Mouse (Mus musculus) liver, embryonic 14.5 days (tissue): ENCODE measurements around the gene Fads1.
A peak's percentile ranks its signal among the peaks of the same experiment; 100 is the strongest.

Source experiments
- CTCF ChIP-seq: IDR thresholded peaks from 2 replicates; pipeline ENCODE4 v1.5.1; 2016; ENCODE audit warnings: antibody characterized with exemption, low read depth, control low read depth
- EP300 ChIP-seq: IDR thresholded peaks from 2 replicates; pipeline ENCODE4 v1.6.1; 2016; ENCODE audit warnings: antibody characterized with exemption, low read depth

DNA sequence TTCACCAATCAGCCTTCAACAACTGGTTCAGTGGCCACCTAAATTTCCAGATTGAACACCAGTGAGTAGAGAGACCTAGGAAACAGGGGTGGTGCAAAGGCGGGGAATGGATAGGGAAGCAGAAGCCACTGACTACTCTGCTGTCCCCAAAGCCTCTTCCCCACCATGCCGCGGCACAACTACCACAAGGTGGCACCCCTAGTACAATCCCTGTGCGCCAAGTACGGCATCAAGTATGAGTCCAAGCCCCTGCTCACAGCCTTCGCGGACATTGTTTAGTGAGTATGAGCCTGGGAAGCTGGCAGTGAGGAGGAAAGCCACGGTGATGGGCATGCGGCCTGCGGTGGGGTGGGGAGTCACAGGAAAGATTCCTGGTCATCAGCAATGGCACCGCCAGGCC is 11.6 kb downstream of the Fads1 start:
- TF ChIP-seq CTCF (peak; percentile 44; the same call in 1 of the 2 replicates), EP300 (no peak)
